Mouse (Mus musculus): Measurements from ENCODE around the gene a. TPM values are rescaled to one million over a fixed set of nuclear protein-coding genes. Genes with fewer than 3 reads are reported as not detected.

The a gene
- not detected in 2 replicates for polyA plus RNA-seq (2014; fragmentation: Nextera tagmentation; extraction: Ambion mirVana)

- WGBS, result under 1% methylated on average over 56 of the region's 89 CpGs
- no peaks in the 10 kb centered on the region for H3K27me3 ChIP-seq (ENCODE audit: control insufficient read depth, insufficient read depth, low read length)
- peaks cover 21% of the 10 kb centered on the region for H3K4me1 ChIP-seq (ENCODE audit: control insufficient read depth, insufficient read depth, low read length)
- H3K4me2 ChIP-seq (replicated peaks; ENCODE audit: low read depth, low read length), result peak within 1 kb of the TSS; percentile 90
- H3K36me3 ChIP-seq (ENCODE audit: control insufficient read depth, insufficient read depth, low read length), result no peaks in the 10 kb centered on the region
- peak; percentile 98 for ATAC-seq (ENCODE audit: low FRiP score, low TSS enrichment)
- H3K27ac ChIP-seq (ENCODE audit: low read depth, low read length), result peak within 1 kb of the TSS; percentile 98
- peak within 1 kb of the TSS; percentile 99 for H3K4me3 ChIP-seq (ENCODE audit: low read length)
- peak within 1 kb of the TSS; percentile 97 for H3K9ac ChIP-seq (ENCODE audit: low read depth, low read length)
- H3K9me3 ChIP-seq (ENCODE audit: control insufficient read depth, low read length), result no peaks in the 10 kb centered on the region
Measured at GRCm38 (mm10) chr2:154790656-154791483, at the start of gene a, which contains the start of gene Raly. Gene a, plus strand, starts transcription at chr2:154791402. Gene Raly, plus strand, starts transcription at chr2:154791096.

DNA sequence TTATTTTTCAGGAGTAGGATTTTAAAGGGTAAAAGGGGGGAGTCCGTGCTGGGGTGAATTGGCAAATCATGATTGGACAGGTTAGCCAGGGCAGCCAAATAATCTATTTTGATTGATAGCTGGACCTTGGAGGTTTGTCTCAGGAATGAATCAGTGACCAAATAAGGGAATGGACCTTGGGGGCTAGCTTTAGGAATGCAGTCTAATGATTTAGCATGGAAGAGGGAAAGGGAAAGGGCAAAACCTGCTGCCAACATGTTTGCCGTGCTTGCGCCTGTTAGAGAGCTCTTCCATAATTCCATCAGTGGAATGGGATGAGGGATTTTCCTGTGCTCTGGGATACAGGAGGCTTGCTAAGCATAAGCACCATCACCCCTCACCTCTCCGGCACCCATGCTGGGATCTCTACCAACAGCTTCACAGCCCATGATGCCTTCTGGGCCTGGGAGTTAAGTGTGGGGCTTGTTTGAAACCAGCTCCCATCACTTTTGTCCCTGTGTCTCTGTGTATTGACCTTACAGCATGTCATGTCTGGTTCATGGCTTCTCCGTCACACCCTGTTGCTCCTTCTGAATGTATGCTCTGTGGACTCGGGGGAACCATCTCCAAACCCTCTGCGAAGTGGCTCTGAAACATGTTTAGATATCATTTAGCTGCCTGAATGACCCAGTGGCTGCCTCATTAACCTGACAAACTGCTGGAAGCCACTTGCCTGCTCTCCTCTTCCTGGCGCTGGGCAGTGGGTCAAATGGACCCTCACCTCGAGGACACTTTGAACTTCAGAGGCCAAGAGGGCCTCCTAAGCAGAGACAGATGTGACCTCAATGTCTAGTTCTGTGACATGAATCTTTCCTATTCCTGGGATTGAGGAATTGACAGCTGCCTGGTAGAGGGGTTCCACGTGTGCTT lies 48.0 kb upstream of the a start:
- ATAC-seq (ENCODE audit: low FRiP score, low TSS enrichment), result peak; percentile 65; the same call in 1 of the 2 replicates
- H3K9ac ChIP-seq (ENCODE audit: low read depth, low read length), result no peak overlapping the region
- H3K4me2 ChIP-seq (replicated peaks; ENCODE audit: low read depth, low read length), result no peak overlapping the region
- peaks cover 11% of the 10 kb centered on the region; the same call in 1 of the 2 replicates for H3K4me1 ChIP-seq (ENCODE audit: control insufficient read depth, insufficient read depth, low read length)
- no peak overlapping the region for H3K4me3 ChIP-seq (ENCODE audit: low read length)
- H3K27ac ChIP-seq (ENCODE audit: low read depth, low read length), result no peak overlapping the region
- WGBS, result 23% methylated on average over 10 of the region's 10 CpGs
- H3K36me3 ChIP-seq (ENCODE audit: control insufficient read depth, insufficient read depth, low read length), result no peaks in the 10 kb centered on the region
- H3K9me3 ChIP-seq (ENCODE audit: control insufficient read depth, low read length), result no peaks in the 10 kb centered on the region
- H3K27me3 ChIP-seq (ENCODE audit: control insufficient read depth, insufficient read depth, low read length), result no peaks in the 10 kb centered on the region

DNA sequence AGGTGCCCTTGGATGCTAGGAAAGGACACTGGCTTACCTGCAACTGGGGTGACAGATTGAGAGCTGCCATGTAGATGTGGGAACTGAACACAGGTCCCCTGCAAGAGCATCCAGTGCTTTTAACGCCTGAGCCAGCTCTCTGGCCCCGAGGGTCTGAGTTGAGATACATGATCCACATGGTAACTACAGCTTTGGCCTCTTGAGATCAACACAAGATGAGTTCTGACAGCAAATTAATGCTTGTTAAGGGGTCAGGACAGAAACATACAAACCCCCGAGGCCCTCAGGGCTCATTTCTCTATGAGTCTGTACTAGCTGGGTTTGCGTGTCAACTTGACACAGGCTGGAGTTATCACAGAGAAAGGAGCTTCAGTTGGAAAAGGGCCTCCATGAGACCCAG lies 47.3 kb upstream of the a start:
- no peaks in the 10 kb centered on the region for H3K27me3 ChIP-seq (ENCODE audit: control insufficient read depth, insufficient read depth, low read length)
- ATAC-seq (ENCODE audit: low FRiP score, low TSS enrichment), result no peak
- no peak overlapping the region for H3K4me2 ChIP-seq (replicated peaks; ENCODE audit: low read depth, low read length)
- H3K9ac ChIP-seq (ENCODE audit: low read depth, low read length), result no peak overlapping the region
- no peaks in the 10 kb centered on the region for H3K36me3 ChIP-seq (ENCODE audit: control insufficient read depth, insufficient read depth, low read length)
- H3K27ac ChIP-seq (ENCODE audit: low read depth, low read length), result no peak overlapping the region
- peaks cover 13% of the 10 kb centered on the region; the same call in 1 of the 2 replicates for H3K4me1 ChIP-seq (ENCODE audit: control insufficient read depth, insufficient read depth, low read length)
- 39% methylated on average over 4 of the region's 4 CpGs for WGBS
- no peak overlapping the region for H3K4me3 ChIP-seq (ENCODE audit: low read length)
- H3K9me3 ChIP-seq (ENCODE audit: control insufficient read depth, low read length), result no peaks in the 10 kb centered on the region

- WGBS, result 90% methylated on average over 2 of the region's 2 CpGs
- Histone ChIP-seq H3K4me2 (replicated peaks; ENCODE audit: low read depth, low read length) (no peak overlapping the region), H3K4me3 (ENCODE audit: low read length) (no peak overlapping the region), H3K36me3 (ENCODE audit: control insufficient read depth, insufficient read depth, low read length) (no peaks in the 10 kb centered on the region), H3K27ac (ENCODE audit: low read depth, low read length) (no peak overlapping the region), H3K27me3 (ENCODE audit: control insufficient read depth, insufficient read depth, low read length) (no peaks in the 10 kb centered on the region), H3K9ac (ENCODE audit: low read depth, low read length) (no peak overlapping the region), H3K9me3 (ENCODE audit: control insufficient read depth, low read length) (no peaks in the 10 kb centered on the region), H3K4me1 (ENCODE audit: control insufficient read depth, insufficient read depth, low read length) (peaks cover 14% of the 10 kb centered on the region; the same call in 1 of the 2 replicates)
- ATAC-seq (ENCODE audit: low FRiP score, low TSS enrichment), result no peak
Measured at GRCm38 (mm10) chr2:154748383-154748782, 42.8 kb upstream of the a start.

- no peak overlapping the region for H3K4me3 ChIP-seq (ENCODE audit: low read length)
Measured at GRCm38 (mm10) chr2:154749046-154750036, 41.9 kb upstream of the a start.

DNA sequence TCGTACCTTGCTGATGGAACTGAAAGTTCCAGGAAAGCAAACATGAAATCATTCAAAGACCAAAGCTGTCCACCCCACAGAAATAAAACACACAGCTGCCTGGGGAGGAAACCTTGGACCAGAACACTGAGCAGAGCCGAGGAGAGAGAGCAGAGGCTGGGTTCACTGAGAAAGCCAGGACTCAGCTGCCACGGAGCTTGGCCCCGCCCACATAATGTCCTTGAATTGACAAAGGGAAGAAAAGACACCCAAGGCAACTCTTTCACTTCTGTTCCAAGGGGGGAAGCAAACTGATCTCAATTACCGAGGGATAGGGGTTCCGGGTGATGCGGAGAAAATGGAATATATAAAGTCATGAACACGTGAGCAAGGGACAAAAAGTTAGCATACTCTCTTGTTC lies 39.3 kb upstream of the a start:
- no peak overlapping the region for H3K27ac ChIP-seq (ENCODE audit: low read depth, low read length)
- no peaks in the 10 kb centered on the region for H3K27me3 ChIP-seq (ENCODE audit: control insufficient read depth, insufficient read depth, low read length)
- no peaks in the 10 kb centered on the region for H3K9me3 ChIP-seq (ENCODE audit: control insufficient read depth, low read length)
- H3K4me2 ChIP-seq (replicated peaks; ENCODE audit: low read depth, low read length), result no peak overlapping the region
- no peaks in the 10 kb centered on the region for H3K36me3 ChIP-seq (ENCODE audit: control insufficient read depth, insufficient read depth, low read length)
- peaks cover 9% of the 10 kb centered on the region; the same call in 1 of the 2 replicates for H3K4me1 ChIP-seq (ENCODE audit: control insufficient read depth, insufficient read depth, low read length)
- no peak for ATAC-seq (ENCODE audit: low FRiP score, low TSS enrichment)
- WGBS, result 61% methylated on average over 8 of the region's 8 CpGs
- no peak overlapping the region for H3K4me3 ChIP-seq (ENCODE audit: low read length)
- H3K9ac ChIP-seq (ENCODE audit: low read depth, low read length), result no peak overlapping the region

More at GRCm38 (mm10) chr2:154749046-154750036, 41.9 kb upstream of the a start:
- Histone ChIP-seq H3K27me3 (ENCODE audit: control insufficient read depth, insufficient read depth, low read length) (no peaks in the 10 kb centered on the region), H3K27ac (ENCODE audit: low read depth, low read length) (no peak overlapping the region; the same call in 1 of the 2 replicates), H3K4me1 (ENCODE audit: control insufficient read depth, insufficient read depth, low read length) (peaks cover 9% of the 10 kb centered on the region; the same call in 1 of the 2 replicates), H3K4me2 (replicated peaks; ENCODE audit: low read depth, low read length) (no peak overlapping the region), H3K9me3 (ENCODE audit: control insufficient read depth, low read length) (no peaks in the 10 kb centered on the region), H3K36me3 (ENCODE audit: control insufficient read depth, insufficient read depth, low read length) (no peaks in the 10 kb centered on the region), H3K9ac (ENCODE audit: low read depth, low read length) (no peak overlapping the region)
- peak; percentile 49; the same call in 1 of the 2 replicates for ATAC-seq (ENCODE audit: low FRiP score, low TSS enrichment)
- WGBS, result 40% methylated on average over 23 of the region's 23 CpGs

DNA sequence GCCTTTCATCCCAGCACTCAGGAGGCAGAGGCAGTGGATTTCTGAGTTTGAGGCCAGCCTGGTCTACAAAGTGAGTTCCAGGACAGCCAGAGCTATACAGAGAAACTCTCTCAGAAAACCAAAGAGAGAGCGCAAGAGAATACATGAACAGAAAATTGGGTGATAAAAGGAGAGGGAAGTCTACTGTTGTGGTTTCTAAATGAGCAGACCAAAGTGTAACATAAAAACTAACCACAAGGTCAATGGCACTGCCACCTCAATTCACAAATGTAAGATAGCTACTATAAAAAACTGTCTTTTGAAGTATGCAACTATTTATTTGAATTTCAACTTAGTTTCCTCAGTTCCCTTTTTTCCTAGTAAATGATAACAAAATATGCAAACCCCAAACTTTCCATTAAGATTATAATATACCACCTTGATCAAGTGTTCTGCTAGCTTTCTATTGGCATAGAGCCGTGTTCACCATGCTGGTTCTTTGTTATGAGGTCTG lies 37.1 kb upstream of the a start:
- Histone ChIP-seq H3K27me3 (ENCODE audit: control insufficient read depth, insufficient read depth, low read length) (no peaks in the 10 kb centered on the region), H3K36me3 (ENCODE audit: control insufficient read depth, insufficient read depth, low read length) (no peaks in the 10 kb centered on the region), H3K4me2 (replicated peaks; ENCODE audit: low read depth, low read length) (no peak overlapping the region), H3K27ac (ENCODE audit: low read depth, low read length) (no peak overlapping the region), H3K4me1 (ENCODE audit: control insufficient read depth, insufficient read depth, low read length) (peaks cover 5% of the 10 kb centered on the region; the same call in 1 of the 2 replicates), H3K4me3 (ENCODE audit: low read length) (no peak overlapping the region), H3K9me3 (ENCODE audit: control insufficient read depth, low read length) (no peaks in the 10 kb centered on the region), H3K9ac (ENCODE audit: low read depth, low read length) (no peak overlapping the region)
- ATAC-seq (ENCODE audit: low FRiP score, low TSS enrichment), result no peak
- WGBS, result 90% methylated on average over 2 of the region's 2 CpGs

DNA sequence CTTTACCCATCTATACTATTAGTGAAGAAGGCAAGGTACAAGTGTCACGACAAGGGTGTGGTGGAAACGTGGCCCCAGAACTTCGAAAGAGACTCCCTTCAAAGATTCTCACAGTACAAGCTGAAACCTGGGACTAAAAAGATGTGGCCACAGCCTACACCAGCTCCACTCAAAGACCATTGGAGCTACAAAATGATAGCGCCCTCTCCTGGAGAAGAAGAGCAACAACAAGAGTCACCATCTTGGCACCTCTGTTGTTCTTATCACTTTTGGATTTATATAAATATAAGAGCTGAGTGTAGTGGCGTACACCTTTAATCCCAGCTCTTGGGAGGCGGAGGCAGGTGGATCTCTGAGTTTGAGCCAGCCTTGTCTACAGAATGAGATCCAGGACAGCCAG lies 35.4 kb upstream of the a start:
- H3K9ac ChIP-seq (ENCODE audit: low read depth, low read length), result no peak overlapping the region
- no peaks in the 10 kb centered on the region for H3K4me1 ChIP-seq (ENCODE audit: control insufficient read depth, insufficient read depth, low read length)
- H3K4me2 ChIP-seq (replicated peaks; ENCODE audit: low read depth, low read length), result no peak overlapping the region
- WGBS, result 71% methylated on average over 6 of the region's 6 CpGs
- no peak overlapping the region for H3K27ac ChIP-seq (ENCODE audit: low read depth, low read length)
- no peaks in the 10 kb centered on the region for H3K9me3 ChIP-seq (ENCODE audit: control insufficient read depth, low read length)
- H3K36me3 ChIP-seq (ENCODE audit: control insufficient read depth, insufficient read depth, low read length), result no peaks in the 10 kb centered on the region
- no peak overlapping the region for H3K4me3 ChIP-seq (ENCODE audit: low read length)
- no peak for ATAC-seq (ENCODE audit: low FRiP score, low TSS enrichment)
- H3K27me3 ChIP-seq (ENCODE audit: control insufficient read depth, insufficient read depth, low read length), result no peaks in the 10 kb centered on the region
